In genomic region chr10:122886055-122886915, GRCm38 (mm10) we compare ENCODE assay signal across 8 mouse cellular contexts.
DNase-seq lines count a peak whose midpoint lies in the region; ATAC-seq and TF ChIP-seq lines count a peak whose summit lies in the region.

No protein-coding gene starts in this region.

- TF ChIP-seq CTCF in lung, embryonic 14.5 days (IDR thresholded peaks at IDR 0.05; ENCODE audit: low read depth), result no peak

- peak; percentile 81 for DNase-seq in lung, embryonic 14.5 days
- DNase-seq in lung, postnatal 14 days, result no peak
- peak; percentile 72 for DNase-seq in cerebellum, adult 9-11 months
- peak; percentile 61 for DNase-seq in hindbrain, embryonic 14.5 days (ENCODE audit: low spot score)
- no peak for DNase-seq in liver, embryonic 13.5 days
- DNase-seq in ovary, postnatal 36 days (ENCODE audit: low spot score), result peak; percentile 39
- no peak for DNase-seq in spleen, postnatal 10 days (ENCODE audit: low spot score in 2 of 2)

- H3K4me1 ChIP-seq in lung, embryonic 14.5 days (ENCODE audit: insufficient read depth), result peaks cover 39% of the 10 kb centered on the region
- peaks cover 70% of the 10 kb centered on the region for H3K4me1 ChIP-seq in hindbrain, embryonic 14.5 days (replicated peaks; ENCODE audit: control insufficient read depth, insufficient read depth, low read length)
- H3K4me1 ChIP-seq in liver, embryonic 13.5 days (replicated peaks), result peaks cover 4% of the 10 kb centered on the region; the same call in 1 of the 2 replicates

- peak; percentile 26 for ATAC-seq in lung, embryonic 14.5 days (ENCODE audit: insufficient read depth)
- peak; percentile 68 for ATAC-seq in frontal cortex, adult (ENCODE audit: low TSS enrichment)
- ATAC-seq in hindbrain, embryonic 14.5 days (ENCODE audit: low FRiP score), result peak; percentile 13
- ATAC-seq in liver, embryonic 13.5 days (ENCODE audit: low read depth), result peak; percentile 32

- H3K4me2 ChIP-seq in lung, embryonic 14.5 days, result peak overlapping the region; percentile 53
- H3K4me2 ChIP-seq in hindbrain, embryonic 14.5 days (replicated peaks), result peak overlapping the region; percentile 44
- peak overlapping the region; percentile 49 for H3K4me2 ChIP-seq in liver, embryonic 13.5 days

- no peaks in the 10 kb centered on the region for H3K9me3 ChIP-seq in lung, embryonic 14.5 days (ENCODE audit: low read depth, low read length)
- H3K9me3 ChIP-seq in hindbrain, embryonic 14.5 days (ENCODE audit: control insufficient read depth, low read length), result no peaks in the 10 kb centered on the region
- no peaks in the 10 kb centered on the region for H3K9me3 ChIP-seq in liver, embryonic 13.5 days (replicated peaks)

- H3K27ac ChIP-seq in lung, embryonic 14.5 days (ENCODE audit: low read depth), result peak overlapping the region; percentile 82
- peak overlapping the region; percentile 97 for H3K27ac ChIP-seq in hindbrain, embryonic 14.5 days
- H3K27ac ChIP-seq in liver, embryonic 13.5 days, result peak overlapping the region; percentile 29; the same call in 1 of the 2 replicates

- H3K36me3 ChIP-seq in lung, embryonic 14.5 days (ENCODE audit: insufficient read depth), result no peaks in the 10 kb centered on the region
- H3K36me3 ChIP-seq in hindbrain, embryonic 14.5 days (replicated peaks; ENCODE audit: control insufficient read depth, insufficient read depth), result no peaks in the 10 kb centered on the region
- no peaks in the 10 kb centered on the region for H3K36me3 ChIP-seq in liver, embryonic 13.5 days

- peak overlapping the region; percentile 13; the same call in 1 of the 2 replicates for H3K4me3 ChIP-seq in lung, embryonic 14.5 days (ENCODE audit: low read depth, low read length)
- no peak overlapping the region; the same call in 1 of the 2 replicates for H3K4me3 ChIP-seq in hindbrain, embryonic 14.5 days (replicated peaks; ENCODE audit: low read length)
- peak overlapping the region; percentile 26 for H3K4me3 ChIP-seq in liver, embryonic 13.5 days (replicated peaks)

- WGBS in lung, embryonic 14.5 days, result 8% methylated on average over 26 of the region's 26 CpGs
- WGBS in hindbrain, embryonic 14.5 days, result 1% methylated on average over 23 of the region's 26 CpGs
- 31% methylated on average over 26 of the region's 26 CpGs for WGBS in liver, embryonic 13.5 days (ENCODE audit: insufficient replicate concordance)

- H3K27me3 ChIP-seq in lung, embryonic 14.5 days (ENCODE audit: insufficient read depth, low read length), result no peaks in the 10 kb centered on the region
- no peaks in the 10 kb centered on the region for H3K27me3 ChIP-seq in hindbrain, embryonic 14.5 days (ENCODE audit: control insufficient read depth, insufficient read depth, low read length)
- no peaks in the 10 kb centered on the region for H3K27me3 ChIP-seq in liver, embryonic 13.5 days

- H3K9ac ChIP-seq in lung, embryonic 14.5 days, result peak overlapping the region; percentile 46; the same call in 1 of the 2 replicates
- peak overlapping the region; percentile 59 for H3K9ac ChIP-seq in hindbrain, embryonic 14.5 days
- peak overlapping the region; percentile 56 for H3K9ac ChIP-seq in liver, embryonic 13.5 days

Comparison
In these comparisons a context has a peak if more than half of its experiments do, and no peak if none do; other contexts are left out.
1. DNase-seq: peak in lung, embryonic 14.5 days (single experiment), cerebellum, adult 9-11 months (single experiment), hindbrain, embryonic 14.5 days (single experiment) and ovary, postnatal 36 days (single experiment); none in lung, postnatal 14 days (single experiment), liver, embryonic 13.5 days (single experiment) and spleen, postnatal 10 days (0 of 2).
2. ATAC-seq: peak in every context shown above with its lines; median percentile 68 in frontal cortex, adult; 32 in liver, embryonic 13.5 days; 26 in lung, embryonic 14.5 days; 13 in hindbrain, embryonic 14.5 days.
3. H3K27ac ChIP-seq: peak in every context shown above with its lines; median percentile 97 in hindbrain, embryonic 14.5 days; 82 in lung, embryonic 14.5 days; 29 in liver, embryonic 13.5 days.
4. Peak in every context shown above with its lines, with median percentiles within 50 percentile points of each other: H3K4me2 ChIP-seq and H3K9ac ChIP-seq.